Mouse (Mus musculus) erythroblast, embryonic 14.5 days (primary cell): ENCODE measurements around the gene Mllt3.

Experiments
- GATA1 ChIP-seq: IDR thresholded peaks from 2 replicates; pipeline ENCODE4 v1.6.1; 2012; ENCODE audit warnings: low read length, inconsistent platforms, mixed read lengths
- TAL1 ChIP-seq: IDR thresholded peaks from 3 replicates; pipeline ENCODE4 v1.6.1; 2012; ENCODE audit warnings: low read length, inconsistent platforms, mixed read lengths

GRCm38 (mm10) chr4:87794216-87794615 is 238.9 kb downstream of the Mllt3 start:
- TF ChIP-seq GATA1: no peak
- no peak for TF ChIP-seq TAL1
